Mouse (Mus musculus): Measurements from ENCODE around the gene Rims3. TPM values are rescaled to one million over a fixed set of nuclear protein-coding genes. Genes with fewer than 3 reads are reported as not detected.

Rims3 gene
- total RNA-seq, 2 experiments from 2014 or later = 5.5 to 6.2 TPM

DNA sequence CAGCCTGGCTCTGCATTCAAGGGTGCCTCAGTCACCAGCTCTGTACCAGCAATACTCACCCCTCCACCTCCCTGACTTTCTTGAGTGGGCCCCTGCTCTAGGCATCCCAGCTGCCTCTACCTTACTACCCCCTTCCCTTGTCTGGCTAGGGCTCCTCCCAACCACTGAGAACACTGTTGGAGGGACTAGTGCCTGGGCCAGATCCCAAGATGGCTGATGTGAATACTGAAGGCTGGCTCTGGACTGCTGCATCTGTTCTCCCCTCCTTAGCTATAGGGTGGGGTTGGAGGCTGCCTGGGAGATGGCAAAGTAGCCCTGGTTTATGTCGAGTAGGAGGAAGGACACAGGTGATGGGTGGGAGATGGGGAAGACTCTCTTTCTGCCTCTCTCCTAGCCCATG, 37.9 kb downstream of the Rims3 start:
- no peak for DNase-seq

DNA sequence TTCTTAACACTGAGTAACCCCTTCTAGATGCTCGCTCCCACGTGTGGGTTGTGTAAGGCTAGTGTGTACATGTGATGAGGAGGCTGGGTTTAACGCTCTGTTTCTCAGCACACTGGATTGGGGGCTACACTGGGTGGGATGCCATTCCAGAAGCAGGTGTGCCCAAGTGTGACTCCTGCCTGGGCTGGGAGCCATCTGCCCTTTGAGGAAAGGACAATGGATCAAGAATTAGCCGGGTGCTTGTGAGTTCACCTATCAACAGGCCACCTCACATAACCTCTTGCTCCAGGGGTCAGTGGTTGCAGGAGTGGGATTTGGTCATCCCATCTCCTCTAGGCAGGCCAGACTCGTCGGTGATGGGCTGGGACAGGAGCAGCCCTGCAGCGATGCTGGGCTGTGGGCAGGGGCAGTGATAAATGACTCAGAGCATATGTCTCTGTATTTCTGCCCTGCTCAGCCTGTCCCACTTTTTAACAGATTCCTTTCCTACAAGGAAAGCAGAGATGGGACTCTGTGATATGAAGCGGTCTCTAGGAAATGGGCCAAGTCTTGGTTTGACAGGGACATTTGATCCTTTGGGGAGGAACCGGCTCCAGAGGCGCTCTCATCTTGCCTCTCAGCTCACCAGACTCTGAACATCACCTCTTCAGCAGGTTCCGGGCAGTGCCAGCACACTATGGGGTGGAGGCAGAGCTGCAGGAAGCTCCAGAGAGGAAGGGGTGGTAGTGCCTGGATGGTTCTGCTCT, 39.2 kb downstream of the Rims3 start:
- no peak for DNase-seq

DNA sequence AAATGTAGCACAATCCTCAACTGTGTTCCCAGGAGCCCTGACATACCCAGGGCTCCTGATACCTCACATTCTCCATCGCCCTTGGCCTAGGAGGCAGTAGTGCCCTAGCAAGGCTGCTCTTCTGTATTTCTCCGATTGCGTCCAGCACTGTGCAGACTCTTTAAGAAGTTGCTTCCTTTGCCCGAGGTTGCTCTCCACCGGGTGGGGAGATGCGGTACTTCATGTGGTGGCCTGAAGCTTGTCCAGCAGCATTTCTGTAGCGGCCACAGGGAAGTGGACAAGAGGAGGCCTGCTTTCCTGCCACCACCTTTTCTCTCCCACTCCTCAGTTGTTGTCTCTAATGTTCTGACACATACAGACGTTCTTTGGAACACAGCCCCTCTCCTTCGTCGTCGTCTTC, 40.0 kb downstream of the Rims3 start:
- no peak for DNase-seq

DNA sequence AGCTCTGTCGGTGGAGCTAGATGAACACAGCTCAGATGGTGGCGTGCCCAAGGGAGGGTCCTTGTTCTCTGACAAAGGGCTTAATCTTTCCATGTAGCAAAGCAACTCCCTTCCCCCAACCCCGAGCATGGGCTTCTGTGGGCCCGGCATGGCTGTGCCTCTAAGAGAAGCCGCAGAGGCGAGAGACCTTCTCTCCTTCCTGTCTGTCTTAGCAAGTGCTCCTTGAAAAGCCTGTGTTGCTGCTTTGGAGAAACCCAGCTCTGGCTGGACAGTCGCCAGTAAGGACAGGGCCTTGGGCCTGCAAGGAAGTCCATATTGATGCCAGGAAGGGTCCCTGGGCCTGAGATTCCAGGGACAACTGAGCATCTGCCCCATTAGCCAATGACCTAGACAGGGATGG, 40.6 kb downstream of the Rims3 start:
- DNase-seq = no peak

DNA sequence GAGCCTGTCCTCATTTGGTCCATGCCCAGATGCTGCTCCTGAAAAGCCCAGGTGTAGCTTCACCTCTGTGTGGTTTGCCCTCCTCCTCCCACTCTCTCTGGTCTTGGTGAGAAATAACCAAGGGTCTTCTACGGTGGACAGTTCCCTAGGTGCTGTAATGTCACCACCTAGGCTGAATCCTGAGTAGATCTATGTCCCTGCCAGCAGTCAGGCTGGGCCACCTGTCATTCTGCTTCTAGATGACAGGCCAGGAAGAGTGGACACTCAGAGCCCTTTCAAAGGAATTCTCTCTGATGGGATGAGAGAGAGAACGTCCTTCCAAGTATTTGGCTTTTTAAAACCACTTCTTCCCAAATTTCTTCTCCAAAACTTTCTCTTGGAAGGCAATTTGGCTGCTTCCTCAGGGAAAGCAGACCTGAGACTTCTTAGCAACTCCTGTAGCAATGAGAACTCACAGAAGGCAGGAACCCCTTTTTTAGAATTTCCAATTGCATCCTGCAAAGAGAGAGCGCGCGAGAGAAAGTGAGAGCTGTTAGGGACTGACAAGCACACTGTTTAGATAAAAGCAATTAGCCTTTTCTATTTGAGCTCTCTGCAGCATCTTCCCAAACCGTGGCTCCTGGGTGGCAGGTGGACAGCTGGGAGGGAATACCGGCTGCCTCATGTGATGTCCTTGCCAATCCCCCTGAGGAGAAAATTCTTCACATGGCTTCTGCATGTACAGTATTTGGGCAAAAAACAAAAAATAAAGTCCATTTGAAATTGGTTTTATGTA, 41.4 kb downstream of the Rims3 start:
- no peak for DNase-seq

DNA sequence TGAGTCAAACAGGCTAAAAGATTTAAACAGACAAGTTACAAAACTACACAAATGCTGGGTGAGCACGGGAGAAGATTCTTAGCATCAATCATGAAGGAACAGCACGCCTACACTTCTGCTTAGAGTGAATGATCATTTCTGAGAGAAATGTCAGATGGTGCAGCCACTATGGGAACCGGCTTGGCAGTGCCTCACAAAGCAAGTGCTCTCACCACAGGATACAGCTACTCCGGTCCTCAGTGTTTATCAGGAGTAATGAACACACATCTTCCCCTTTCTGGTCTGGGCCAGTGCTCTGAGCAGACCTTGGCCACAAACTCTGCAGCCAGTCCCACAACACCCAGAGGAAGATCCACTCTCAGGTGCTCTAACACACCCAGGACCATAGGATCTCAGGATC, 49.9 kb downstream of the Rims3 start:
- DNase-seq = no peak

DNA sequence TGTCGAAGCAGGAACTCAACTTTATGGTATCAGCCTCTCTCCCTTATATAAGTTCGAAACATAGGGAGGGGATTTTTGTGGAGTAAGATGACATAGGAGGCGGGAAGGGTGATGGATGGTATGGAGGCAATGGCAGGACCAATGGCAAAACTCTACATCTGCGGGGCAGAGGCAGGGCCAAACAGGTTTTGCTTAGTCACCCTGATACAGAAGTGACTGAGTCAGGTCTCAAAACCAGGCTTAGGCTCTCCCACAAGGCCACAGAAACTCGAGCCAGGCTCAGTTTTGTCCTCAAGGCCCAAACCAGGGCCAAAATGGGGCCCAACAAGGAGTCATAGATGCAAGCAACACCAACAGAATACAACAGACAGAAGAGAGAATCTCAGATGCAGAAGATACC, 51.0 kb downstream of the Rims3 start:
- DNase-seq = peak in 1 of 2 experiments; percentile 7

DNA sequence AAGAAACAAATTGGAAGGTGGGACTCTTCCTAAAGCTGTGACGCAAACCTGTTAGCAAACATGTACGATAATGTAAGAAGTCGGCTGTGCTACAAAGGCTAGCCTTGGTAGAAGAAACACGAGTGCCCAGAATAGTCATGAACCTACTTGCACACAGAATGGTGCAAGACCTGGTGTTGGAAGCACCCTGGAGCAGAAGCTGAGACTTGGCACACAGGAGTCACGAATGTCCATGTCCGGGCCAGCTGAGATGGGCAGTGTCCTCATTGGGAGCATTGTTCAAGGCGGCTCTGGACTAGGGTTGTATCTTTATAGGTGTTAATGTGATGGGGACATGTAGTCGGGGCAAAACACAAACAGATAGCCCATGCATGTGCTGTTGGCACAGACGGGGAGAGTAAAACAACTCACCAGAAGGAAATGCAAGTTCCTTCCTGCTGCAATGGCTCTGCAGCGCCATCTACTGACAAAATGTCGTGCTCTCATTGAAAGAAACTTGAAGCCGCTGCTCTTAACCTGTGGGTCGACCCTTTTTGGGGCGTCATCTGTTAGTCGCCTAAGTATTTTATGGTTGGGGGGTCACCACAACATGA, 55.0 kb downstream of the Rims3 start:
- DNase-seq = peak; percentile 64 to 67

DNA sequence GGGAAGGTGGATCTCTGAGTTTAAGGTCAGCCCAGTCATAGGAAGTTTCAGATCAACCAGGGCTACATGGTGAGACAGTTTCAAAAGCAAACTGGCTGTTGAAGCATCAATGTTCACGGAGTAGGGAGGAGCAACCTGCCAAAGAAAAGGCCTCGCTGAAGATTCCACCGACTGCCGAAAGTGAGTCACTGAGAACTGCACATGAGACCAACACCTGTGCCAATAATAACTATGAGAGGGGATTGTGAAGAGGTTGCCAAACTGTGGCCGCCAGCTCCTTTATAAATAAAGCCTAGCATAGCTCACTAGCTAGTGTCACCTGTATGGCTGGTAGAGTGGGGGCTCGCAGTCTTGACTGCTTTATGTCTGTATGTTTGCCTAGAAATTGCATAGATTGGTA, 56.5 kb downstream of the Rims3 start:
- DNase-seq = no peak

DNA sequence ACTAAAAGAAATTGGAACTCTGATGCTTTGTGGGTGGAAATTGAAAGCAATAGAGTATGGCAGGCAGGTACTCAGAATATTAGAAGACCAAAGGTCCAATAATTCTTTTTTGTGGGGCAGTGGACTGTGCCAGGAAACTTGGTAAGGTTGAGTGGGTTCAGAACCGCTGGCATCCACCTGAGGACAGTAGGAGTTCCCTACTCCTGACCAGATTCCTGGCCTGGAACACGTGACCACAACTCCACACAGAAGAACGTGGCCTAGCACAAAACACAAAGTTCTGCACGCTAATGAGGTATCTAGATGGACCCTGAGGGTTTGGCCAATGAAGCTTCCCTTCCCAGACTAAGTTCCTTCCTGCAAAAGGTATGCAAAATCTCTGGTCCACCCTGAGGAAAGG, 58.2 kb downstream of the Rims3 start:
- no peak for DNase-seq

DNA sequence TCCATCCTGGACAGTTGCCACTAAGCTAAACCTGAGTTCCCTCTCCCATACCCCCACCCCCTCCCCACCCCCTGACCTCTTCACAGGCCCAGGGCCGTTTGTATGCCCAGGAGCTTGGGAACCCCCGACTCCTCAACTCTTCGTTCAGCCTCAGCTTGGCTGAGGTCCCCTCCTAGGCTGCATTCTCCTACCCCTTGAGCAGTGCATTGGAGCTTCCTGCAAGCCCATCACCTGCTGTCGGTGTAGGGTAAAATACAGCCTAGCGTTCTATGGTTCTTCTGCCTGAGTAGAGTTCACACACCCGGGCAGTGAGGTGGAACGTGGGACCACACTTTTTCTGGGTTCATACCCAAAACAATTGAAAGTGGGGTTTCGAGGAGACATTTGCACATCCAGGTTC, 58.8 kb downstream of the Rims3 start:
- DNase-seq = no peak

DNA sequence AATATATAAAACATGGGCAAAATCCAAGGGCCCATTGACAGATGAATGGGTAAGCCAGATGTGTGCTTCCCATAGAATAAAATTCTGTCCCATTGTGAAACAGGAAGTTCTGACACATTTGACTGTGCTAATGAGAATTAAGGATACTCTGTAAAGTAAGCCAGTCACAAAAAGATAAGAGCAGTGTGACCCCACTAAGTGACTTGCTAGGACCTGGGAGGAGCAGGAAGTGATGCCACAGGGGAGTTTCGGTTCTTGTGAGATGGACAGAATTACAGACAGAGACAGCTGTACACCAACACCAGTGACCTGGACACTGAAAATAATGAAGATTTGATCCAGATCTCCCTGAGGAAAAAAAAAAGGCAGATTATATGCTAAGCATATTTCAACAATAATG, 59.2 kb downstream of the Rims3 start:
- DNase-seq = no peak

DNA sequence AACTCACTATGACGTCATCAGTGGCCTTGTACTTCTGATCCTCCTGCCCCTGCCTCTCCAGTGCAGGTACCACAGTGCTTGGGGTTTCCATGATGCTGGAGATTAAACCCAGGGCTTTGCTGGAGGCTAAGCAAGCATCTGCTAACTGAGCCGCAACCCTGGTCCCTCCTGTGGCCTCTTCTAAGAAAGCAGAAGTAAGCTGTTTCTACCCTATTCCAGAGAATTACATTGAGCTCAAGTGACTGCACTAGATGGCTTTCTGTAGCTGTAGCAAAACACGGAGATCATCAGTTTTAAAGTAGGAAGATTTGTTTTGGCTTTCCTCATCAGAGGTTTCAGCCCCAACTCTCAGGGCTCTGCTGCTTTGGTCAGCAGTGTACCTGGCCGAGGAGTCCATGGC, 59.9 kb downstream of the Rims3 start:
- DNase-seq = no peak

DNA sequence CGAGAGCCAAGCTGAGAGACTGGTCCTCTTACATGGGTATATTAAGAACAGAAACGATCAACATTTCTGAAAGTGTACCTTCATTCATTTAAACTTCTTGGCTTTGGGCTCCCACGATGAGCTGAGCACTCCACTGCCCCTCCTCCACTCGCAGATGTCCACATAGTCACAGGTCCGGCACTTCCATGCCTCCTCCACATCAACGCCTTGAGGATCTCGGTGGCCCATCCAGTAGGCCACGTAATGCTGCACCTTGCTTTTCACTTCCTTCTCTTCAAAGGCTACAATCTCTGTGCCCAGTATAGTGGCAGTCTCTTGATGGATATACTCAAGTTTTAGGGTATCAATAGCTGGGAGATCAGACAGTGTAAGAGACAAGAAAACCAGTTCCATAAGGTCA, 66.8 kb downstream of the Rims3 start:
- no peak for DNase-seq

DNA sequence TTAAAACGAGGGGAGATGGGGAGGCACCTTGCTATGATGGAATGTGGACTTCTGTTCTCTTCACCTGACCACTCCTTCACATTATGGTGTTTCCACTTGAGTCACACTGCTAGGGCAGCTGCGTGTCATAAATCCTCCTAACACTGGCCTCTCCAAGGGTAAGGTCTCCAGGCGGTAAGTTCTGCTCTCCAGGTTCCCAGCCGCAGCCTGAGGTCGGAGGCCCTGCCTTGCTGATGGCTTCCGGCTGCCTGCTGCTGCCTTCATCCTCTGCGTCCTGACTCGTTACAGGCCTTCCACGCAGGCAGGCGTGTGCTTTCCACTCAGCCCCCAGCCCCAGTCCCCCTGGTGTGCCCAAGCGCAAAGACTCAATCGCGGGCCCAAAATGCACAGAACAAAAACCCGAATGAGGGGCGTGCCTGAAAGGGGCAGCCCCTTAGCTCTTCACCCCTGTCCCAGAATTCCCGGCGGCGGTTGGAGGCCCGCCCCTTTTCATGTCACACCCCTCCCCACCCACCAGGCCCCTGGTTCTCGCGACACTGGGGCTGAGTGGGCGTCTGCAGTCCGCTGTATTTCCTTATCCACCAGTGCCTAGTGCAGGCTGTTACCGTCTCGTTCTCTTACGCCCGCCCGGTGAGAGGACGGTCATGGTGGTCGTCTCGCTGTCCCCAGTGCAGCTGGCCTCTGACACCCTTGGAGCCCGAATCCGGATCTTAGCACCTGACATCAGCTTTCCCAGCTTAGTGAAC, 70.1 kb downstream of the Rims3 start, which contains the start of gene Exo5:
Gene Exo5, minus strand, starts transcription at position 464 of the 746 bp plus-strand sequence.
- peak; percentile 92 to 96 for DNase-seq

DNA sequence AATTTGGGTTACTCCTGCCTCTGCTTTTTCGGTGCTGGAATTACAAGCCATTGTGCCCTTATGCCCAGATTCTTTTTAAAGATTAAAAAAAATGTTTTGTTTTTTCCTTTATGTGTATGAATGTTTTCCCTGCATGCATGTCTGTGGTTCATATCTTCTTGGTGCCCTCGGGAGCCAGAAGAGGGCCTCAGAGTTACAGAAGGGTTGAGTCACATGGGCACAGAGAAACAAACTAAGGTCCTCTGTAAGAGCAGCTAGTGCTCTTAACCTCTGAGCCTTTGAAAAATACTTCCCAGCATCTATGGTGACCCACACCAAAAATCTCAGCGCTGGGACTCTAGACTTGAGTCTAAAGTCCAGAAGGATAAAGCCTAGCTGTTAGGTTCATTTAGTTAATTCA, 70.8 kb downstream of the Rims3 start:
- peak; percentile 42 to 53 for DNase-seq

DNA sequence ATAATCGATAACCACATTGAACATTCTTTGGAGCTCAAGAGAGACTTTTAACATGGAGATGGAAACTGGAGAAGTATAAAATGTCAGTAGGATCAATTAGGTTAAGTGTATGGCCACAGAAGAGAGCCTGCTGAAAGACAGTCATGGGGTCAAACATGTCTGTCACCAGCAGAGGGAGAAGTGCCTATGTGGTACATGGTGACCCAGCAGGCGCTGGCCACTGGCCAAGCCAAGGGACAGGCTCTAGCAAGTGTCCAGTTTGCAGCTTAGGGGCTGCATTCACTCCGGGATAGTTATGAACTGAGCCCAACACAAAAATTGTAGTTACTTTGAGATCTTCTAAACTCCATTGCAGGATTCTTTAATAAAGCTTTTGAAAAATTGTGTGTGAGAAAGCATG, 74.1 kb downstream of the Rims3 start:
- DNase-seq = peak; percentile 18 to 73

DNA sequence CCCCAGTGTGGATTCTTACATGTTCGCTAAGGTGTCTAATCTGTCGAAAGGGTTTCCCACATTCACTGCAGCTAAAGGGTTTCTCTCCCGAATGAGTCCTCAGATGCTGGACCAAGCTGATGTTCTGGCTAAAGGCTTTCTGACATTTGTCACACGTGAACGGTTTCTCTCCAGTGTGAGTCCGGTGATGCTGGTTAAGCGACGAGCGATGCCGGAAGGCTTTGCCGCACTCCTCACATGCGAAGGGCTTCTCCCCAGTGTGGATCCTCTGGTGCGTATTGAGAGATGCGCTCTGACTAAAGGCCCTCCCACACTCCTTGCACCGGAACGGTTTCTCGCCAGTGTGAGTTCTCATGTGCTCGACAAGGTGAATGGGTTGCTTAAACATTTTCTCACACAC, 76.1 kb downstream of the Rims3 start:
- DNase-seq = no peak

DNA sequence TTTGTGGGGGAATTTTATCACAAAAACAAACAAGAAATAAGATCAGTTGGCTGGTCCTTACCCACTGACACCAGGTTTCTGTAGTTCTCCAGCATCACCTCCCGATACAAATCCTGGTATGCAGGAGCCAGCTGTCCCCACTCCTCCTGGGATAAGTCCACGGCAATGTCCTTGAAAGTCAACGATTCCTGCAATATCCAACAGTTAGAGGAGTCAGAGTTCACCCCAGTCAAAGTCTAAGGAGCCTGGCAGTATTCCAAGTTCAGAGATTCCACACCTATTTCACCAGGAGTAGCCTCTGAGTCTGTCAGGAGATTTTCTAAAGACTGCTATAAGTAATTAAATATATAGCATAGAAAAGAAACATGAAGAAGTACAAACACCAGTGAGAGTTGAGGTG, 80.4 kb downstream of the Rims3 start:
- no peak for DNase-seq
